Mouse (Mus musculus) Muller cell, postnatal 12 days (primary cell): ENCODE results near the gene Cfap97d2.
A peak's percentile ranks its signal among the peaks of the same experiment; 100 is the strongest.

Experiments used
- DNase-seq: peaks from one replicate; pipeline ENCODE4 v3.0.0-alpha.2; 2015; ENCODE audit errors: inconsistent ontology term

The Cfap97d2 gene

GRCm38 (mm10) chr8:13705668-13706067 is at the start of gene Cfap97d2:
Gene Cfap97d2, plus strand, starts transcription at chr8:13705889.
- peak; percentile 81 for DNase-seq

GRCm38 (mm10) chr8:13657479-13657878 is 48.2 kb upstream of the Cfap97d2 start:
- DNase-seq, result no peak

GRCm38 (mm10) chr8:13660323-13660722 is 45.4 kb upstream of the Cfap97d2 start:
- DNase-seq, result no peak

- DNase-seq, result no peak
These were observed 40.9 kb upstream of the Cfap97d2 start for GRCm38 (mm10) chr8:13664711-13665210.

- no peak for DNase-seq
These were observed 40.2 kb upstream of the Cfap97d2 start for GRCm38 (mm10) chr8:13665538-13665937.

- no peak for DNase-seq
These were observed 39.7 kb upstream of the Cfap97d2 start for GRCm38 (mm10) chr8:13665944-13666343.

- DNase-seq, result no peak
These were observed 37.8 kb upstream of the Cfap97d2 start for GRCm38 (mm10) chr8:13667917-13668316.

GRCm38 (mm10) chr8:13668367-13668766 is 37.3 kb upstream of the Cfap97d2 start:
- peak; percentile 88 for DNase-seq

- no peak for DNase-seq
These were observed 35.6 kb upstream of the Cfap97d2 start for GRCm38 (mm10) chr8:13670011-13670471.

- no peak for DNase-seq
These were observed 34.3 kb upstream of the Cfap97d2 start for GRCm38 (mm10) chr8:13671246-13672003.

- peak; percentile 78 for DNase-seq
These were observed 32.5 kb upstream of the Cfap97d2 start for GRCm38 (mm10) chr8:13673215-13673614.

- no peak for DNase-seq
These were observed 31.2 kb upstream of the Cfap97d2 start for GRCm38 (mm10) chr8:13674294-13675010.

- DNase-seq, result no peak
These were observed 30.6 kb upstream of the Cfap97d2 start for GRCm38 (mm10) chr8:13675121-13675520.

GRCm38 (mm10) chr8:13675524-13675923 is 30.2 kb upstream of the Cfap97d2 start:
- no peak for DNase-seq

GRCm38 (mm10) chr8:13676302-13676700 is 29.4 kb upstream of the Cfap97d2 start:
- peak; percentile 83 for DNase-seq

GRCm38 (mm10) chr8:13676701-13677412 is 28.8 kb upstream of the Cfap97d2 start:
- peak; percentile 86 for DNase-seq

GRCm38 (mm10) chr8:13677413-13677883 is 28.2 kb upstream of the Cfap97d2 start, which contains the start of gene Rasa3:
Gene Rasa3, minus strand, starts transcription at chr8:13677603.
- DNase-seq, result peak; percentile 98

- no peak for DNase-seq
These were observed 27.5 kb upstream of the Cfap97d2 start for GRCm38 (mm10) chr8:13678182-13678581.

- DNase-seq, result no peak
These were observed 21.6 kb upstream of the Cfap97d2 start for GRCm38 (mm10) chr8:13684131-13684530.

- no peak for DNase-seq
These were observed 19.9 kb upstream of the Cfap97d2 start for GRCm38 (mm10) chr8:13685674-13686314.

- DNase-seq, result no peak
These were observed 19.3 kb upstream of the Cfap97d2 start for GRCm38 (mm10) chr8:13686426-13686825.
